Mouse (Mus musculus) lung, postnatal 14 days (tissue): Measurements from ENCODE around the gene Sec22c.

Source experiments
- DNase-seq: peaks from one replicate; pipeline ENCODE4 v3.0.0; 2021

The Sec22c gene

GRCm38 (mm10) chr9:121690734-121691133 lies 14.6 kb downstream of the Sec22c start:
- no peak for DNase-seq

- no peak for DNase-seq
These were observed 15.1 kb downstream of the Sec22c start for GRCm38 (mm10) chr9:121690200-121690651.

GRCm38 (mm10) chr9:121684702-121685101 lies 20.6 kb downstream of the Sec22c start:
- DNase-seq: no peak

- DNase-seq: no peak
These were observed 23.1 kb downstream of the Sec22c start for GRCm38 (mm10) chr9:121682037-121682680.

GRCm38 (mm10) chr9:121681191-121681590 lies 24.1 kb downstream of the Sec22c start:
- no peak for DNase-seq

GRCm38 (mm10) chr9:121679549-121679948 lies 25.7 kb downstream of the Sec22c start:
- peak; percentile 76 for DNase-seq

GRCm38 (mm10) chr9:121677476-121677875 lies 27.8 kb downstream of the Sec22c start:
- DNase-seq: peak; percentile 71

- DNase-seq: no peak
These were observed 28.2 kb downstream of the Sec22c start for GRCm38 (mm10) chr9:121677069-121677468.

- no peak for DNase-seq
These were observed 29.7 kb downstream of the Sec22c start for GRCm38 (mm10) chr9:121675556-121675955.

GRCm38 (mm10) chr9:121675011-121675410 lies 30.3 kb downstream of the Sec22c start:
- DNase-seq: no peak

GRCm38 (mm10) chr9:121673716-121674115 lies 31.6 kb downstream of the Sec22c start:
- DNase-seq: no peak

GRCm38 (mm10) chr9:121672311-121672710 lies 33.0 kb downstream of the Sec22c start:
- DNase-seq: peak; percentile 63

GRCm38 (mm10) chr9:121671300-121671699 lies 34.0 kb downstream of the Sec22c start:
- peak; percentile 69 for DNase-seq

GRCm38 (mm10) chr9:121669348-121669791 lies 35.9 kb downstream of the Sec22c start:
- peak; percentile 85 for DNase-seq

GRCm38 (mm10) chr9:121667822-121668221 lies 37.5 kb downstream of the Sec22c start:
- no peak for DNase-seq

GRCm38 (mm10) chr9:121666957-121667630 lies 38.2 kb downstream of the Sec22c start:
- no peak for DNase-seq

- DNase-seq: no peak
These were observed 41.2 kb downstream of the Sec22c start for GRCm38 (mm10) chr9:121664104-121664503.

- no peak for DNase-seq
These were observed 41.8 kb downstream of the Sec22c start for GRCm38 (mm10) chr9:121663467-121663866.

GRCm38 (mm10) chr9:121659791-121660190 lies 45.5 kb downstream of the Sec22c start:
- no peak for DNase-seq

GRCm38 (mm10) chr9:121658248-121658647 lies 47.0 kb downstream of the Sec22c start:
- no peak for DNase-seq

GRCm38 (mm10) chr9:121657143-121657542 lies 48.1 kb downstream of the Sec22c start:
- DNase-seq: no peak

- DNase-seq: no peak
These were observed 49.0 kb downstream of the Sec22c start for GRCm38 (mm10) chr9:121656322-121656721.

- no peak for DNase-seq
These were observed 51.6 kb downstream of the Sec22c start for GRCm38 (mm10) chr9:121653668-121654067.

GRCm38 (mm10) chr9:121647026-121647425 lies 58.3 kb downstream of the Sec22c start:
- DNase-seq: no peak
